Mouse (Mus musculus) mouse embryonic stem cell (cell line): ENCODE results near the gene Gcdh.

Source experiments
- in situ Hi-C, 2 experiments: fragments of 300-500 bp; cut with MboI; formaldehyde crosslinking; loops; 1 replicate in 1 of 2; 3 replicates in 1 of 2; pipeline ENCODE4 v1.14.3; 2019 to 2020; ENCODE audit warnings: low sequenced_read_pairs in 2 of 2, low pct_unique_long_range_greater_than_20kb in 1 of 2, mixed read lengths in 1 of 2; ENCODE audit not compliant: unreplicated experiment in 1 of 2

The Gcdh gene

DNA sequence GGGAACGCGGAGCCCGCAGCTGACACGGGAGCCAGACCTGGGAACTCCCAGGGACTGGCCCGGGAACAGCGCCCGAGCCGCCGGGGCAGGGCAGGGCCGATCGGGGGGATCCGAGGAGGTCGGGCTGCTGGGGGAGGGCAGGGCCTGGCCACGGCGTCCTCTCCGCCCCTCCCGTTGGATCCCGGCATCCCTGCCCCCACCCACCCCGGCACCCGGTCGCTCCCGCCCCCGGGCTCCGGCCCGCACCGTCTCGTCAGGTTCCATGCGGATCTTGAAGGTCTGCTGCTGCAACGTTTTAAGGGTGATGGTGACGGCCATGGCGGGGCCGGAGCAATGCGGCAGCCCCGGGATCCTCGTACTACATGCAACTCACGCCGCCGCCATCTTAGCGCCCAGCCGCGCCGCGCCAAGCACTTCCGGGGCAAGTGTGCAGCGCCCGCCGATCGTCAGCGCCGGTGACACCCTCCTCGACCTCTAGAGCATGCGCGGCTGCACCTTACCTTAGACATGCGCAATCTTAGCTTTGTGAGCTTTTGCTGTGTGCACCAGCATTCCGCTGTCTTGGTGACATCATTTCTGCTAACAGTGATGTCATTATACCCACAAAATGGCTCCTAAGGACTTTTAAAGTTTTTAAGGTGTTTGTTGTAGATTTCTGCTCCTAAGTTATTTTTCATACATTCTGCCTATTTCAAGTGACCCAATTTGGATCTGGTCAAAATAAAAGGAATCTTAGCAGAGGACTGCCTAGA is 53.3 kb downstream of the Gcdh start, which contains the start of gene Rad23a:
Gene Rad23a (minus strand): TSS at position 418 of the 752 bp plus-strand sequence.
- in situ Hi-C loops: no loop called here

DNA sequence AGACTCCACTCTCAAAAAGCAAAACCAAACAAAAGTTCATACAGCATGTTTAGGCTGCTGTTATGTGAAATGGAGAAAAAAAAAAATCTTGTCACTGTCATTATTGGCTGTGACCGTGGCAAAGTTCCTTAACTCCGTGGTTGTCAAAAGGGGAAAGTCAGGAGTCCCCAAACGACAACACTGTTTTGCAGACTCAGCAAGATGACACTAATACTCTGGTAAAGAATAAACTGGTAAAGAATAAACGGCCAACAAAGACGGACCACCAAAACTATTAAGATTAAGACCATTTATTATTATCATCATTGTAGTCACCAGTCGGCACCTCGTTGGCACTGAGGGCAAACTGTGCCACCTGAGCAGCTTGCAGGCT is 53.9 kb downstream of the Gcdh start:
- in situ Hi-C loops: no loop called here

GRCm38 (mm10) chr8:84839411-84839810 is 54.3 kb downstream of the Gcdh start:
- in situ Hi-C loops: no loop called here

DNA sequence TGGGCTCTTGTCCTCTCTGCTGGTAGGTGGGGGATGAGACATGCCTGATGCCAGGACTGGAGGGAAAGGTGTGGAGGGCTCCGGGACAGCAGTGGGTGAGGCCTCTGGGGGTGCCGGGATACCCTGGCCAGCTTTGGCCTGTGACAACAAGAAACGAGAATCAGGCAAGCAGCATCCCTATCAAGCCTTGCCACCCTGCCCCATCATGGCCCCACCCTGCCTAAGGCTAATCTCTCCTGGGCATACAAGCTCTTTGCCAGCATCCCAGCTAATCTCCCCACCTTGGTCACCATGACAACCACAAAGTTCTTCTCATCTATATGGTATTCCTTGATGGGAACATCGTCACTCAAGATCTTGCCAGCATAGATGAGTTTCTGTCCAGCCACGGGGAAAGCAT is 55.2 kb downstream of the Gcdh start:
- in situ Hi-C loops: no loop called here

GRCm38 (mm10) chr8:84837912-84838470 is 55.7 kb downstream of the Gcdh start:
- in situ Hi-C loops: no loop called here

- in situ Hi-C loops: no loop called here
Observed at GRCm38 (mm10) chr8:84837149-84837911, 56.4 kb downstream of the Gcdh start.
